Mouse (Mus musculus): ENCODE measurements around the gene Tmem245. TPM values are rescaled to one million over a fixed set of nuclear protein-coding genes. Genes with fewer than 3 reads are reported as not detected.

The Tmem245 gene
- polyA plus RNA-seq, 1 experiment from 2014 or later: 6.4 TPM

- peak within 1 kb of the TSS; percentile 89 for H3K4me2 ChIP-seq (ENCODE audit: low read length)
- TF ChIP-seq CTCF (IDR thresholded peaks at IDR 0.05; ENCODE audit: low read depth): no peak
- peak within 1 kb of the TSS; percentile 91 for H3K27ac ChIP-seq
- peak within 1 kb of the TSS; percentile 75 for H3K4me3 ChIP-seq (replicated peaks; ENCODE audit: low read depth, low read length)
- H3K4me1 ChIP-seq (replicated peaks; ENCODE audit: insufficient read depth, low read length): peaks cover 12% of the 10 kb centered on the region
- ATAC-seq (replicated peaks; ENCODE audit: low FRiP score, low read depth) (peak; percentile 98), DNase-seq (ENCODE audit: low spot score) (peak; percentile 92)
- no peaks in the 10 kb centered on the region for H3K9me3 ChIP-seq (replicated peaks; ENCODE audit: low read length)
- H3K36me3 ChIP-seq (ENCODE audit: insufficient read depth, low read length): no peaks in the 10 kb centered on the region
- H3K27me3 ChIP-seq (ENCODE audit: insufficient read depth, low read length): no peaks in the 10 kb centered on the region
- peak within 1 kb of the TSS; percentile 83 for H3K9ac ChIP-seq (ENCODE audit: low read depth, low read length)
- WGBS: under 1% methylated on average over 39 of the region's 45 CpGs
Observed at GRCm38 (mm10) chr4:56865003-56865511, 82.2 kb downstream of the Tmem245 start, which contains the start of gene Ctnnal1. TSS of gene Ctnnal1 (minus strand) at chr4:56865188.

GRCm38 (mm10) chr4:56864417-56865001 is 82.7 kb downstream of the Tmem245 start:
- H3K36me3 ChIP-seq (ENCODE audit: insufficient read depth, low read length): no peaks in the 10 kb centered on the region
- WGBS: under 1% methylated on average over 44 of the region's 49 CpGs
- H3K27ac ChIP-seq: peak overlapping the region; percentile 91
- peak overlapping the region; percentile 75 for H3K4me3 ChIP-seq (replicated peaks; ENCODE audit: low read depth, low read length)
- no peaks in the 10 kb centered on the region for H3K9me3 ChIP-seq (replicated peaks; ENCODE audit: low read length)
- H3K9ac ChIP-seq (ENCODE audit: low read depth, low read length): peak overlapping the region; percentile 83
- H3K27me3 ChIP-seq (ENCODE audit: insufficient read depth, low read length): no peaks in the 10 kb centered on the region
- ATAC-seq (replicated peaks; ENCODE audit: low FRiP score, low read depth) (peak; percentile 44), DNase-seq (ENCODE audit: low spot score) (peak; percentile 52)
- peak; percentile 34 for TF ChIP-seq CTCF (IDR thresholded peaks at IDR 0.05; ENCODE audit: low read depth)
- H3K4me2 ChIP-seq (ENCODE audit: low read length): peak overlapping the region; percentile 89
- H3K4me1 ChIP-seq (replicated peaks; ENCODE audit: insufficient read depth, low read length): peaks cover 12% of the 10 kb centered on the region

GRCm38 (mm10) chr4:56864016-56864415 is 83.2 kb downstream of the Tmem245 start:
- peaks cover 12% of the 10 kb centered on the region for H3K4me1 ChIP-seq (replicated peaks; ENCODE audit: insufficient read depth, low read length)
- H3K4me2 ChIP-seq (ENCODE audit: low read length): peak overlapping the region; percentile 89
- 44% methylated on average over 4 of the region's 4 CpGs for WGBS
- H3K4me3 ChIP-seq (replicated peaks; ENCODE audit: low read depth, low read length): peak overlapping the region; percentile 75
- H3K36me3 ChIP-seq (ENCODE audit: insufficient read depth, low read length): no peaks in the 10 kb centered on the region
- ATAC-seq (replicated peaks; ENCODE audit: low FRiP score, low read depth) (no peak), DNase-seq (ENCODE audit: low spot score) (no peak)
- H3K27me3 ChIP-seq (ENCODE audit: insufficient read depth, low read length): no peaks in the 10 kb centered on the region
- peak overlapping the region; percentile 91; the same call in 1 of the 2 replicates for H3K27ac ChIP-seq
- TF ChIP-seq CTCF (IDR thresholded peaks at IDR 0.05; ENCODE audit: low read depth): no peak
- no peaks in the 10 kb centered on the region for H3K9me3 ChIP-seq (replicated peaks; ENCODE audit: low read length)
- peak overlapping the region; percentile 83 for H3K9ac ChIP-seq (ENCODE audit: low read depth, low read length)

- ATAC-seq (replicated peaks; ENCODE audit: low FRiP score, low read depth) (no peak), DNase-seq (ENCODE audit: low spot score) (no peak)
- Histone ChIP-seq H3K4me3 (replicated peaks; ENCODE audit: low read depth, low read length) (no peak overlapping the region), H3K4me1 (replicated peaks; ENCODE audit: insufficient read depth, low read length) (0 out of 2 replicates have a peak, but pooled peaks cover 8% of the 10 kb centered on the region), H3K27me3 (ENCODE audit: insufficient read depth, low read length) (no peaks in the 10 kb centered on the region), H3K4me2 (ENCODE audit: low read length) (no peak overlapping the region), H3K9me3 (replicated peaks; ENCODE audit: low read length) (no peaks in the 10 kb centered on the region), H3K36me3 (ENCODE audit: insufficient read depth, low read length) (no peaks in the 10 kb centered on the region), H3K27ac (no peak overlapping the region), H3K9ac (ENCODE audit: low read depth, low read length) (no peak overlapping the region)
- WGBS: 84% methylated on average over 4 of the region's 4 CpGs
- no peak for TF ChIP-seq CTCF (IDR thresholded peaks at IDR 0.05; ENCODE audit: low read depth)
Observed at GRCm38 (mm10) chr4:56861551-56861950, 85.7 kb downstream of the Tmem245 start.

- TF ChIP-seq CTCF (IDR thresholded peaks at IDR 0.05; ENCODE audit: low read depth): no peak
- no peak overlapping the region for H3K4me2 ChIP-seq (ENCODE audit: low read length)
- ATAC-seq (replicated peaks; ENCODE audit: low FRiP score, low read depth): no peak
- no peak overlapping the region for H3K4me3 ChIP-seq (replicated peaks; ENCODE audit: low read depth, low read length)
- H3K36me3 ChIP-seq (ENCODE audit: insufficient read depth, low read length): no peaks in the 10 kb centered on the region
- WGBS: 63% methylated on average over 9 of the region's 9 CpGs
- H3K27me3 ChIP-seq (ENCODE audit: insufficient read depth, low read length): no peaks in the 10 kb centered on the region
- H3K4me1 ChIP-seq (replicated peaks; ENCODE audit: insufficient read depth, low read length): 0 out of 2 replicates have a peak, but pooled peaks cover 3% of the 10 kb centered on the region
- DNase-seq (ENCODE audit: low spot score): no peak
- H3K9me3 ChIP-seq (replicated peaks; ENCODE audit: low read length): no peaks in the 10 kb centered on the region
- H3K9ac ChIP-seq (ENCODE audit: low read depth, low read length): no peak overlapping the region
- no peak overlapping the region for H3K27ac ChIP-seq
Observed at GRCm38 (mm10) chr4:56858733-56859132, 88.5 kb downstream of the Tmem245 start.

GRCm38 (mm10) chr4:56856371-56856949 is 90.8 kb downstream of the Tmem245 start:
- Histone ChIP-seq H3K9ac (ENCODE audit: low read depth, low read length) (no peak overlapping the region), H3K4me2 (ENCODE audit: low read length) (no peak overlapping the region), H3K9me3 (replicated peaks; ENCODE audit: low read length) (no peaks in the 10 kb centered on the region), H3K36me3 (ENCODE audit: insufficient read depth, low read length) (no peaks in the 10 kb centered on the region), H3K4me3 (replicated peaks; ENCODE audit: low read depth, low read length) (no peak overlapping the region), H3K4me1 (replicated peaks; ENCODE audit: insufficient read depth, low read length) (no peaks in the 10 kb centered on the region), H3K27me3 (ENCODE audit: insufficient read depth, low read length) (no peaks in the 10 kb centered on the region), H3K27ac (no peak overlapping the region)
- ATAC-seq (replicated peaks; ENCODE audit: low FRiP score, low read depth) (no peak), DNase-seq (ENCODE audit: low spot score) (no peak)
- TF ChIP-seq CTCF (IDR thresholded peaks at IDR 0.05; ENCODE audit: low read depth): no peak
- 87% methylated on average over 8 of the region's 8 CpGs for WGBS
